Mouse (Mus musculus): ENCODE results near the gene Sh3kbp1. TPM values are rescaled to one million over a fixed set of nuclear protein-coding genes. Genes with fewer than 3 reads are reported as not detected.
A peak's percentile ranks its signal among the peaks of the same experiment; 100 is the strongest.

Sh3kbp1 gene
- polyA plus RNA-seq, 1 experiment from 2014 or later, result 166 TPM

- 62% methylated on average over 3 of the region's 3 CpGs for WGBS
- Histone ChIP-seq H3K36me3 (ENCODE audit: control insufficient read depth, insufficient read depth) (no peaks in the 10 kb centered on the region), H3K27ac (ENCODE audit: low read length) (no peak overlapping the region), H3K27me3 (ENCODE audit: control insufficient read depth, insufficient read depth, low read length) (no peaks in the 10 kb centered on the region), H3K4me2 (ENCODE audit: low read depth, low read length) (no peak overlapping the region), H3K4me1 (ENCODE audit: control insufficient read depth, insufficient read depth, low read length) (no peaks in the 10 kb centered on the region), H3K9ac (ENCODE audit: low read length) (no peak overlapping the region), H3K4me3 (ENCODE audit: low read length) (no peak overlapping the region), H3K9me3 (replicated peaks; ENCODE audit: control insufficient read depth, low read length) (no peaks in the 10 kb centered on the region)
- no peak for ATAC-seq (replicated peaks; ENCODE audit: extremely low read depth, insufficient read depth, low FRiP score)
These were observed 117.5 kb downstream of the Sh3kbp1 start for GRCm38 (mm10) chrX:159744620-159745019.

GRCm38 (mm10) chrX:159751834-159752233 is 124.8 kb downstream of the Sh3kbp1 start:
- H3K27ac ChIP-seq (ENCODE audit: low read length), result no peak overlapping the region
- H3K9ac ChIP-seq (ENCODE audit: low read length), result no peak overlapping the region
- no peaks in the 10 kb centered on the region for H3K36me3 ChIP-seq (ENCODE audit: control insufficient read depth, insufficient read depth)
- 0 out of 2 replicates have a peak, but pooled peaks have one; percentile 41 for ATAC-seq (replicated peaks; ENCODE audit: extremely low read depth, insufficient read depth, low FRiP score)
- no peaks in the 10 kb centered on the region for H3K4me1 ChIP-seq (ENCODE audit: control insufficient read depth, insufficient read depth, low read length)
- H3K4me3 ChIP-seq (ENCODE audit: low read length), result no peak overlapping the region
- H3K9me3 ChIP-seq (replicated peaks; ENCODE audit: control insufficient read depth, low read length), result no peaks in the 10 kb centered on the region
- 71% methylated on average over 1 of the region's 1 CpGs for WGBS
- no peak overlapping the region for H3K4me2 ChIP-seq (ENCODE audit: low read depth, low read length)
- H3K27me3 ChIP-seq (ENCODE audit: control insufficient read depth, insufficient read depth, low read length), result no peaks in the 10 kb centered on the region

- H3K4me1 ChIP-seq (ENCODE audit: control insufficient read depth, insufficient read depth, low read length), result no peaks in the 10 kb centered on the region
- H3K4me2 ChIP-seq (ENCODE audit: low read depth, low read length), result no peak overlapping the region
- H3K27me3 ChIP-seq (ENCODE audit: control insufficient read depth, insufficient read depth, low read length), result no peaks in the 10 kb centered on the region
- no peak overlapping the region for H3K4me3 ChIP-seq (ENCODE audit: low read length)
- H3K9ac ChIP-seq (ENCODE audit: low read length), result no peak overlapping the region
- H3K27ac ChIP-seq (ENCODE audit: low read length), result no peak overlapping the region
- H3K9me3 ChIP-seq (replicated peaks; ENCODE audit: control insufficient read depth, low read length), result no peaks in the 10 kb centered on the region
- no peak for ATAC-seq (replicated peaks; ENCODE audit: extremely low read depth, insufficient read depth, low FRiP score)
- no peaks in the 10 kb centered on the region for H3K36me3 ChIP-seq (ENCODE audit: control insufficient read depth, insufficient read depth)
These were observed 129.2 kb downstream of the Sh3kbp1 start for GRCm38 (mm10) chrX:159756261-159756660.

GRCm38 (mm10) chrX:159756901-159757821 is 130.1 kb downstream of the Sh3kbp1 start:
- H3K27me3 ChIP-seq (ENCODE audit: control insufficient read depth, insufficient read depth, low read length), result no peaks in the 10 kb centered on the region
- no peaks in the 10 kb centered on the region for H3K9me3 ChIP-seq (replicated peaks; ENCODE audit: control insufficient read depth, low read length)
- ATAC-seq (replicated peaks; ENCODE audit: extremely low read depth, insufficient read depth, low FRiP score), result no peak
- no peak overlapping the region for H3K4me2 ChIP-seq (ENCODE audit: low read depth, low read length)
- no peak overlapping the region for H3K27ac ChIP-seq (ENCODE audit: low read length)
- H3K9ac ChIP-seq (ENCODE audit: low read length), result no peak overlapping the region
- no peaks in the 10 kb centered on the region for H3K4me1 ChIP-seq (ENCODE audit: control insufficient read depth, insufficient read depth, low read length)
- WGBS, result 76% methylated on average over 7 of the region's 7 CpGs
- H3K36me3 ChIP-seq (ENCODE audit: control insufficient read depth, insufficient read depth), result no peaks in the 10 kb centered on the region
- no peak overlapping the region for H3K4me3 ChIP-seq (ENCODE audit: low read length)

GRCm38 (mm10) chrX:159757854-159758540 is 130.9 kb downstream of the Sh3kbp1 start:
- H3K27me3 ChIP-seq (ENCODE audit: control insufficient read depth, insufficient read depth, low read length), result no peaks in the 10 kb centered on the region
- peak; percentile 70 for ATAC-seq (replicated peaks; ENCODE audit: extremely low read depth, insufficient read depth, low FRiP score)
- H3K9ac ChIP-seq (ENCODE audit: low read length), result no peak overlapping the region
- H3K27ac ChIP-seq (ENCODE audit: low read length), result no peak overlapping the region
- H3K4me3 ChIP-seq (ENCODE audit: low read length), result no peak overlapping the region
- no peaks in the 10 kb centered on the region for H3K4me1 ChIP-seq (ENCODE audit: control insufficient read depth, insufficient read depth, low read length)
- H3K36me3 ChIP-seq (ENCODE audit: control insufficient read depth, insufficient read depth), result no peaks in the 10 kb centered on the region
- 66% methylated on average over 5 of the region's 5 CpGs for WGBS
- H3K4me2 ChIP-seq (ENCODE audit: low read depth, low read length), result no peak overlapping the region
- no peaks in the 10 kb centered on the region for H3K9me3 ChIP-seq (replicated peaks; ENCODE audit: control insufficient read depth, low read length)

GRCm38 (mm10) chrX:159763801-159764200 is 136.7 kb downstream of the Sh3kbp1 start:
- Histone ChIP-seq H3K4me1 (ENCODE audit: control insufficient read depth, insufficient read depth, low read length) (0 out of 2 replicates have a peak, but pooled peaks cover 2% of the 10 kb centered on the region), H3K4me3 (ENCODE audit: low read length) (no peak overlapping the region), H3K36me3 (ENCODE audit: control insufficient read depth, insufficient read depth) (no peaks in the 10 kb centered on the region), H3K9ac (ENCODE audit: low read length) (no peak overlapping the region), H3K27ac (ENCODE audit: low read length) (no peak overlapping the region), H3K27me3 (ENCODE audit: control insufficient read depth, insufficient read depth, low read length) (no peaks in the 10 kb centered on the region), H3K4me2 (ENCODE audit: low read depth, low read length) (no peak overlapping the region), H3K9me3 (replicated peaks; ENCODE audit: control insufficient read depth, low read length) (no peaks in the 10 kb centered on the region)
- 74% methylated on average over 3 of the region's 3 CpGs for WGBS
- no peak for ATAC-seq (replicated peaks; ENCODE audit: extremely low read depth, insufficient read depth, low FRiP score)

GRCm38 (mm10) chrX:159765850-159766249 is 138.8 kb downstream of the Sh3kbp1 start:
- WGBS, result 67% methylated on average over 1 of the region's 1 CpGs
- 0 out of 2 replicates have a peak, but pooled peaks cover 2% of the 10 kb centered on the region for H3K4me1 ChIP-seq (ENCODE audit: control insufficient read depth, insufficient read depth, low read length)
- no peak overlapping the region for H3K4me3 ChIP-seq (ENCODE audit: low read length)
- no peaks in the 10 kb centered on the region for H3K27me3 ChIP-seq (ENCODE audit: control insufficient read depth, insufficient read depth, low read length)
- H3K9ac ChIP-seq (ENCODE audit: low read length), result no peak overlapping the region
- H3K27ac ChIP-seq (ENCODE audit: low read length), result no peak overlapping the region
- H3K9me3 ChIP-seq (replicated peaks; ENCODE audit: control insufficient read depth, low read length), result no peaks in the 10 kb centered on the region
- H3K4me2 ChIP-seq (ENCODE audit: low read depth, low read length), result no peak overlapping the region
- ATAC-seq (replicated peaks; ENCODE audit: extremely low read depth, insufficient read depth, low FRiP score), result no peak
- H3K36me3 ChIP-seq (ENCODE audit: control insufficient read depth, insufficient read depth), result no peaks in the 10 kb centered on the region

- Histone ChIP-seq H3K9me3 (replicated peaks; ENCODE audit: control insufficient read depth, low read length) (no peaks in the 10 kb centered on the region), H3K27me3 (ENCODE audit: control insufficient read depth, insufficient read depth, low read length) (no peaks in the 10 kb centered on the region), H3K36me3 (ENCODE audit: control insufficient read depth, insufficient read depth) (no peaks in the 10 kb centered on the region), H3K4me3 (ENCODE audit: low read length) (no peak overlapping the region), H3K4me2 (ENCODE audit: low read depth, low read length) (no peak overlapping the region), H3K4me1 (ENCODE audit: control insufficient read depth, insufficient read depth, low read length) (0 out of 2 replicates have a peak, but pooled peaks cover 2% of the 10 kb centered on the region), H3K27ac (ENCODE audit: low read length) (no peak overlapping the region), H3K9ac (ENCODE audit: low read length) (no peak overlapping the region)
- no peak for ATAC-seq (replicated peaks; ENCODE audit: extremely low read depth, insufficient read depth, low FRiP score)
- 80% methylated on average over 2 of the region's 2 CpGs for WGBS
These were observed 141.9 kb downstream of the Sh3kbp1 start for GRCm38 (mm10) chrX:159769005-159769404.

GRCm38 (mm10) chrX:159769773-159770172 is 142.7 kb downstream of the Sh3kbp1 start:
- no peaks in the 10 kb centered on the region for H3K9me3 ChIP-seq (replicated peaks; ENCODE audit: control insufficient read depth, low read length)
- WGBS, result 91% methylated on average over 3 of the region's 3 CpGs
- no peaks in the 10 kb centered on the region for H3K36me3 ChIP-seq (ENCODE audit: control insufficient read depth, insufficient read depth)
- no peak overlapping the region for H3K27ac ChIP-seq (ENCODE audit: low read length)
- no peak overlapping the region for H3K4me3 ChIP-seq (ENCODE audit: low read length)
- no peak overlapping the region for H3K4me2 ChIP-seq (ENCODE audit: low read depth, low read length)
- H3K27me3 ChIP-seq (ENCODE audit: control insufficient read depth, insufficient read depth, low read length), result no peaks in the 10 kb centered on the region
- ATAC-seq (replicated peaks; ENCODE audit: extremely low read depth, insufficient read depth, low FRiP score), result no peak
- no peak overlapping the region for H3K9ac ChIP-seq (ENCODE audit: low read length)
- H3K4me1 ChIP-seq (ENCODE audit: control insufficient read depth, insufficient read depth, low read length), result 0 out of 2 replicates have a peak, but pooled peaks cover 2% of the 10 kb centered on the region
